Mouse (Mus musculus) ES-CJ7 (cell line): ENCODE measurements around the gene Pcgf3.

Source experiments
- DNase-seq: peaks from one replicate; pipeline ENCODE4 v3.0.0; 2011; ENCODE audit warnings: low read depth, low spot score

Gene Pcgf3

DNA sequence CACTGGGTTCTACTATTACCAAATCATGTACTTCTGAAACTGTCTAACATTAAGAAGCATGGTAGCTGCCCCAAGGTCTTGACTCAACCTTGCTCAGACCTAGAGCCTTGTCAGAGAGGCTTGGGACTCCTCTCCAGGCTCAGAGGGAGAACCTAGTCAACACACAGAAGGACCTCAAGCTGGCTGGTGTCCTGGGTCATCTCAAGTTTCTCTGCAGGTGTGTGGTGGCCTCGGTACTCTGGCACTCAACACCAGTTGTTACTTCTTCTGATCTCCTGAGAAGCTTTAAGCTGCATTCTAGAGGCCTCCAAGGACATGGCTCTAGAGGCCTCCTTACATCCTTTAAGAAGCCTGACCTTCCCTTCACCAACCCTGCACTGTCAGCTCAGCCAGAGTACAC, 93.0 kb downstream of the Pcgf3 start:
- no peak for DNase-seq
